Mouse (Mus musculus) heart, adult 2 months (tissue): ENCODE results near the gene Aqp1. TPM values are rescaled to one million over a fixed set of nuclear protein-coding genes. Genes with fewer than 3 reads are reported as not detected.

Experiments used
- DNase-seq, 2 experiments: peaks; one replicate each; pipeline ENCODE4 v3.0.0; 2021
- H3K27ac ChIP-seq: fragments of 200-600 bp; 2 replicates; pipeline ENCODE4 v1.8.1; 2022
- H3K27me3 ChIP-seq: fragments of 200-500 bp; 2 replicates; pipeline ENCODE4 v1.6.1; 2012; ENCODE audit warnings: mild to moderate bottlenecking, low read length, inconsistent platforms, mixed read lengths; ENCODE audit not compliant: control insufficient read depth, insufficient read depth
- H3K36me3 ChIP-seq: fragments of 200-500 bp; 2 replicates; pipeline ENCODE4 v1.6.1; 2012; ENCODE audit warnings: low read length, inconsistent platforms; ENCODE audit not compliant: control insufficient read depth, insufficient read depth
- H3K4me1 ChIP-seq: fragments of 200-500 bp; 2 replicates; pipeline ENCODE4 v1.6.1; 2011; ENCODE audit warnings: low read length; ENCODE audit not compliant: control insufficient read depth, insufficient read depth
- H3K4me3 ChIP-seq: fragments of 200-600 bp; 2 replicates; pipeline ENCODE4 v1.8.1; 2022
- H3K79me2 ChIP-seq: fragments of 200-500 bp; replicated peaks from 2 replicates; pipeline ENCODE4 v1.6.1; 2012; ENCODE audit warnings: mild to moderate bottlenecking, inconsistent platforms, low read length, moderate library complexity, mixed read lengths; ENCODE audit not compliant: control insufficient read depth, insufficient read depth
- H3K9ac ChIP-seq: fragments of 200-500 bp; 2 replicates; pipeline ENCODE4 v1.6.1; 2012; ENCODE audit warnings: low read depth, mild to moderate bottlenecking, control low read depth, inconsistent platforms, low read length, mixed read lengths
- CTCF ChIP-seq: fragments of 200-600 bp; IDR thresholded peaks from 2 replicates; pipeline ENCODE4 v1.8.1; 2022; ENCODE audit warnings: antibody characterized with exemption, mild to moderate bottlenecking, moderate library complexity
- EP300 ChIP-seq: fragments of 200-500 bp; IDR thresholded peaks from 2 replicates; pipeline ENCODE4 v1.6.1; 2011; ENCODE audit warnings: low read depth, low read length, control low read depth; ENCODE audit not compliant: insufficient read depth
- POLR2A ChIP-seq: fragments of 200-500 bp; IDR thresholded peaks from 2 replicates; pipeline ENCODE4 v1.6.1; 2011; ENCODE audit warnings: mild to moderate bottlenecking, low read depth, low read length, control low read depth; ENCODE audit not compliant: insufficient read depth
- whole genome bisulfite sequencing: fragments of 180-500 bp; shearing (Covaris S2); methylation state at CpG from one replicate; pipeline ENCODE4 v1.1.7; 2018; 5-methylcytosine and 5-hydroxymethylcytosine counted together
- intact Hi-C: fragments of 180-260 bp; cut with DNase I; formaldehyde crosslinking; loops from one replicate; pipeline ENCODE4 v1.15.1; 2025
- polyA plus RNA-seq: library from polyadenylated mRNA; depleted of rRNA; stranded (reverse); fragments of >200 nt; gene quantifications from 2 replicates; pipeline ENCODE4 v1.2.3, GENCODE M21; 2012
- total RNA-seq, 2 experiments: library from RNA; stranded (reverse); gene quantifications; 2 replicates each; pipeline ENCODE4 v1.2.3; 2021

The Aqp1 gene
- total and polyA plus RNA-seq, 3 experiments: 377 to 449 (median 433) TPM

GRCm38 (mm10) chr6:55355575-55355974 lies 19.3 kb downstream of the Aqp1 start:
- TF ChIP-seq EP300: no peak
- no peak for TF ChIP-seq CTCF
- TF ChIP-seq POLR2A: no peak
- Histone ChIP-seq H3K4me1 (peaks cover 17% of the 10 kb centered on the region), H3K27me3 (no peaks in the 10 kb centered on the region), H3K79me2 (no peaks in the 10 kb centered on the region), H3K27ac (peak overlapping the region; percentile 73), H3K4me3 (no peak overlapping the region), H3K9ac (no peak overlapping the region), H3K36me3 (no peaks in the 10 kb centered on the region)
- intact Hi-C loops: loop anchor here (10.0 kb wide), 1 partner anchor 61 kb away; no protein-coding TSS in a partner anchor
- 73% methylated on average over 7 of the region's 7 CpGs for WGBS
- no peak for DNase-seq

- intact Hi-C loops: loop anchor here (10.0 kb wide), 1 partner anchor 61 kb away; no protein-coding TSS in a partner anchor
Observed at GRCm38 (mm10) chr6:55356017-55356703, 19.9 kb downstream of the Aqp1 start.

GRCm38 (mm10) chr6:55356976-55357635 lies 20.9 kb downstream of the Aqp1 start:
- Histone ChIP-seq H3K4me3 (no peak overlapping the region), H3K27ac (peak overlapping the region; percentile 67), H3K9ac (no peak overlapping the region), H3K4me1 (peaks cover 17% of the 10 kb centered on the region), H3K36me3 (no peaks in the 10 kb centered on the region), H3K79me2 (no peaks in the 10 kb centered on the region), H3K27me3 (no peaks in the 10 kb centered on the region)
- intact Hi-C loops: loop anchor here (10.0 kb wide), 1 partner anchor 62 kb away; no protein-coding TSS in a partner anchor
- 64% methylated on average over 5 of the region's 5 CpGs for WGBS
- TF ChIP-seq CTCF: no peak
- TF ChIP-seq POLR2A: no peak
- TF ChIP-seq EP300: no peak
- DNase-seq: no peak

More at GRCm38 (mm10) chr6:55356017-55356703, 19.9 kb downstream of the Aqp1 start:
- no peaks in the 10 kb centered on the region for H3K27me3 ChIP-seq
- peaks cover 17% of the 10 kb centered on the region for H3K4me1 ChIP-seq
- H3K4me3 ChIP-seq: no peak overlapping the region
- no peak overlapping the region for H3K9ac ChIP-seq
- WGBS: 30% methylated on average over 5 of the region's 5 CpGs
- TF ChIP-seq CTCF: 0 out of 2 replicates have a peak, but pooled peaks have one; percentile 9
- peak; percentile 98 for TF ChIP-seq EP300
- peak; percentile 32; the same call in 1 of the 2 replicates for TF ChIP-seq POLR2A
- no peaks in the 10 kb centered on the region for H3K79me2 ChIP-seq
- H3K36me3 ChIP-seq: no peaks in the 10 kb centered on the region
- peak overlapping the region; percentile 73 for H3K27ac ChIP-seq
- DNase-seq: peak; percentile 62 to 67

- H3K4me3 ChIP-seq: no peak overlapping the region
- H3K36me3 ChIP-seq: no peaks in the 10 kb centered on the region
- TF ChIP-seq EP300 (no peak), CTCF (no peak), POLR2A (no peak)
- intact Hi-C loops: loop anchor here (10.0 kb wide), 1 partner anchor 63 kb away; no protein-coding TSS in a partner anchor
- H3K27me3 ChIP-seq: no peaks in the 10 kb centered on the region
- DNase-seq: no peak
- peaks cover 17% of the 10 kb centered on the region for H3K4me1 ChIP-seq
- H3K9ac ChIP-seq: no peak overlapping the region
- WGBS: 33% methylated on average over 6 of the region's 6 CpGs
- peak overlapping the region; percentile 67 for H3K27ac ChIP-seq
- H3K79me2 ChIP-seq: no peaks in the 10 kb centered on the region
Observed at GRCm38 (mm10) chr6:55357636-55358031, 21.4 kb downstream of the Aqp1 start.

GRCm38 (mm10) chr6:55358731-55359143 lies 22.5 kb downstream of the Aqp1 start:
- intact Hi-C loops: loop anchor here (10.0 kb wide), 1 partner anchor 64 kb away; no protein-coding TSS in a partner anchor
- WGBS: 38% methylated on average over 2 of the region's 2 CpGs

GRCm38 (mm10) chr6:55362663-55363062 lies 26.4 kb downstream of the Aqp1 start:
- no peak overlapping the region for H3K4me3 ChIP-seq
- 91% methylated on average over 1 of the region's 1 CpGs for WGBS
- no peak for DNase-seq
- no peaks in the 10 kb centered on the region for H3K27me3 ChIP-seq
- TF ChIP-seq POLR2A: no peak
- TF ChIP-seq CTCF: no peak
- no peak for TF ChIP-seq EP300
- no peaks in the 10 kb centered on the region for H3K79me2 ChIP-seq
- H3K36me3 ChIP-seq: no peaks in the 10 kb centered on the region
- no peak overlapping the region for H3K27ac ChIP-seq
- H3K9ac ChIP-seq: no peak overlapping the region
- peaks cover 6% of the 10 kb centered on the region for H3K4me1 ChIP-seq
- intact Hi-C loops: no loop called here

More at GRCm38 (mm10) chr6:55358731-55359143, 22.5 kb downstream of the Aqp1 start:
- no peaks in the 10 kb centered on the region for H3K79me2 ChIP-seq
- H3K27me3 ChIP-seq: no peaks in the 10 kb centered on the region
- no peak overlapping the region for H3K4me3 ChIP-seq
- no peak for DNase-seq
- H3K9ac ChIP-seq: no peak overlapping the region
- H3K27ac ChIP-seq: no peak overlapping the region
- H3K4me1 ChIP-seq: peaks cover 17% of the 10 kb centered on the region
- no peaks in the 10 kb centered on the region for H3K36me3 ChIP-seq
- TF ChIP-seq CTCF (peak; percentile 87), EP300 (no peak)
